Mouse (Mus musculus) cerebellum, postnatal 36 days (tissue): ENCODE measurements around the gene Traf7.
A peak's percentile ranks its signal among the peaks of the same experiment; 100 is the strongest.

Source experiments
- DNase-seq, 2 experiments: peaks; one replicate each; pipeline ENCODE4 v3.0.0; 2021 to 2022; ENCODE audit warnings: mixed read lengths in 2 of 2

The Traf7 gene

DNA sequence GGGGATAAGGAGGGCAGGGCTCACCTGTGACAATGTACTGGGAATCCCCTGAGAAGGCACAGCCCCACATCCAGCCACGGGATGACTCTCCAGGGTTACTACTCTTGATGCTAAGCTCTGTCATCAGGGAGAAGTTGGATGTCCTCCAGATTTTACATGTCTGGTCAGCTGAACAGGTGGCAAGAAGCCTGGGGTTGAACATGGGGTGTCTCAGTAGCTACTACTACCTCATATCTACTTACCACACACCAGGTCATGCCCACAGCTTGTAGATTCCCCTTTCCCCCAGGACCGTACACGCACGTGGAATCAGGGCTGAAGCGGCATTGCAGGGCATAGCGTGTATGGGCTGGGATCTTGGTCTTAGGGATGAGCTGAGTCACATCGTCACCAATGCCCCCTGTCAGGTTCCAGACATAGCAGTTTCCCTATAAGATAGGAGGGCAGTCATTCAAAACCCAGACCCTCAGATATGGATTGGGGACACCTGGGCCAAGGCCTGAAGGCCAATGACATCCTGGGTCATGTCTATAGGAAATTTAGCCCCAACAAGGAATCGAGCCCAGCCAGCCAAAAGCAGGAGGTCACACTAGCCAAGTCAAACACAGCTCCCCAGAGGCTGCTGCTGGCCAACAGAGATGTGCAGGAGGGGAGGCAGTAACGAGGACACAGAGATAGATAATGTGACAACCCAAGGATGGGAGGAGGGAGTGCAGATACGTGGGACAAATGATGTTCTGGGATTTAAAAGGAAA is 51.5 kb downstream of the Traf7 start:
- DNase-seq: no peak

GRCm38 (mm10) chr17:24475586-24475985 is 52.2 kb downstream of the Traf7 start:
- no peak for DNase-seq

DNA sequence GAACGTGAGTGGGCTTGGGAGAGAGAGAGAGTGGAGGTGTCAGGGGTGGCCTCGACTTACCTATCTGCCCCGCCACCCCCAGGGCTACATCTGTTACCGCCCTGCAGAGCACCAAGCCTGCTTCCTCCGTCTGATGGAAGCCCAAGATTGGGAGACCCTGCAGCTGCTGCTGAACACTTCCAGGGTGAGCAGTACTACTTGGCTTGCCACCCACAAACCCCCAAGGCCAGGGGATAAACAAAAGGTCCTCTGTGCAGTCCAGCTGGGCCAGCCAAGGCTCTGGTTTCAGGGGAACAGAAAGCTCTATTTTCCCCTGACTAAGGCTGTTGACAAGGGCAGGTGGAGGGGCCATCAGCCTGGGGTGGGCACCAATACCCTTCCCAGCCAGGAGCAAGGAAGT is 53.2 kb downstream of the Traf7 start:
- no peak for DNase-seq

DNA sequence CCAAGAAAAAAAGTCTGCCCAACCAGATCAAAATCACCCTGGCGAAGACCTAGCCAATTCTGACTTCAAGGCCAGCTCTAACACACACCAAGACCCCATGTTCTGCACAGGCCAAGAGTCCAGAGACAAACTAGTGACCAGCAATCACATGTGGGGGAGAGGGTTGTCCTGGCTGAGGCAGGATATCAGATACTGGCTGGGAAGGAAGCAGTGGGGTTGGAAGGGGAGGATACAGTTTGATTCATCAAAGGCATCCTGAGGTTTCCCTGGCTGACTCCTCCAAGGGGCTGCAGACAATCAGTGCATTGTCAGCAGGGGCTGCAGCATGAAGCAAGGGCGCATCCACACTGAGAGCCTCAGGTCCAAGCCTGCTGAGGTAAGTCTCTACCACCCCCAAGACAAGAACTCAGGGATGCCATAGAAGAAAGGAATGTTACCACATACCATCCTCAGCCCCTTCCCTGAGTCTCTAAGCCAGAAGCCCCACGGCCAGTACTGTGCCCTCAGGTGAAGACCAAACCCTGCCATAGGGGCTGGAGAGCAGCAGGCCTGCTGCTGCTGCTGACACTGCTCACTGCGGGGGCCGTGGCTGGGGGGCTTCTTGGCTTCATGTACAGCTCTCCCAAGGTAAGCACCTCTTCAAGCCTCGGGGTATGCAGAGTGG is 54.0 kb downstream of the Traf7 start, which contains the start of gene Bricd5:
TSS of gene Bricd5 (plus strand) at position 273 of the 664 bp plus-strand sequence.
- no peak for DNase-seq

GRCm38 (mm10) chr17:24472512-24472911 is 55.2 kb downstream of the Traf7 start:
- DNase-seq: peak; percentile 62 to 75

GRCm38 (mm10) chr17:24470701-24471527 is 56.8 kb downstream of the Traf7 start:
- peak; percentile 43 to 54 for DNase-seq

GRCm38 (mm10) chr17:24469910-24470602 is 57.7 kb downstream of the Traf7 start, which contains the start of the genes E4f1 and Pgp:
Gene E4f1, minus strand, starts transcription at chr17:24470313.
Gene Pgp, plus strand, starts transcription at chr17:24470392.
- DNase-seq: peak; percentile 100

DNA sequence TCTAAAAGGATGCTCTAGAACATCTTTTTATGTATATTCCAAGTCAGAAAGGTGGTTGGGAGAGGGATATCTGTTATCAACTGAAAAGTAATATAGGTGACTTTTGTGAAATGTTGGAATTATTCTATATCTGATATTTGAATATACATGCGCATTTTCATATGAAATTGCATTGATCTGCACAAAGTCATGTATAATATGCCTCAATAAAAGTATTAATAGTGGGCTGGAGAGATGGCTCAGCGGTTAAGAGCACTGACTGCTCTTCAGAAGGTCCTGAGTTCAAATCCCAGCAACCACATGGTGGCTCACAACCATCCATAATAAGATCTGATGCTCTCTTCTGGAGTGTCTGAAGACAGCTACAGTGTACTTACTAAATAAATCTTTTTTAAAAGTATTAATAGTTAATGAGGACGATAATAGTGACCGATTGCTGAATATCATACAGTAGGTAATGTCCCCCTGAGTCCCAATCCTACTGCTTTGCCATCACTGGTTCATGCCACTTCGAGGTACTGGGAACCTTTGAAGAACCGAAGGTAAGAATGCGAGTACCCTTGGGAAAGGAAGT is 58.3 kb downstream of the Traf7 start:
- DNase-seq: no peak

GRCm38 (mm10) chr17:24468636-24469246 is 59.0 kb downstream of the Traf7 start:
- no peak for DNase-seq

- DNase-seq: no peak
Measured at GRCm38 (mm10) chr17:24463374-24464133, 64.2 kb downstream of the Traf7 start.

DNA sequence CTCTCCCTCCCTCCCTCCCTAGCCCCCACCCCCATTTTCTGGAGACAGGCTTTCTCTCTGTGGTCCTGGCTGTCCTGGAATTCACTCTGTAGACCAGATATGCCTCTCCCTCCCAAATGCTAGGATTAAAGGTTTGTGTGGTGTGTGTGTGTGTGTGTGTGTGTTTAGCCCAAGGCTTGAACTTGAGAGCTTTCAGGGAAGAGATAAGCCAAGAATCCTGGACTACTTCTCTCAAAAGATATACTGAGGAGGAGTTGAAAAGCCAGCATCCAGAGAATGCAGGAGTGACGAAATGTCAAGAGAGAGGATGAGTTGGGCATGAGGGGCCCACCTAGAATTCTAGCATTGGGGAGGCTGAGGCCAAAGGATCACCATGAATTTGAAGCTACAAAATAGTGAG is 64.8 kb downstream of the Traf7 start:
- DNase-seq: no peak

GRCm38 (mm10) chr17:24461580-24461979 is 66.2 kb downstream of the Traf7 start:
- no peak for DNase-seq
